Mouse (Mus musculus): ENCODE results near the gene BC030867. TPM values are rescaled to one million over a fixed set of nuclear protein-coding genes. Genes with fewer than 3 reads are reported as not detected.
"Not testable (repeated sequence)": the region's sequence is repeated elsewhere in the genome, so short reads cannot be mapped to it uniquely, and the experiment has no call there.

BC030867 gene
- polyA plus RNA-seq, 1 experiment from 2014 or later = 2.6 TPM

GRCm38 (mm10) chr11:102268520-102269244 lies 20.0 kb downstream of the BC030867 start, which contains the start of gene Asb16:
Gene Asb16 (plus strand): TSS chr11:102268743.
- Histone ChIP-seq H3K4me2 (ENCODE audit: low read length) (no peak within 1 kb of the TSS), H3K27me3 (ENCODE audit: control insufficient read depth, insufficient read depth, low read length) (no peaks in the 10 kb centered on the region), H3K27ac (replicated peaks; ENCODE audit: low read depth, low read length) (no peak within 1 kb of the TSS), H3K4me3 (replicated peaks; ENCODE audit: low read depth, low read length) (no peak within 1 kb of the TSS), H3K36me3 (ENCODE audit: control insufficient read depth, insufficient read depth, low read length) (no peaks in the 10 kb centered on the region), H3K9ac (replicated peaks; ENCODE audit: low read length) (no peak within 1 kb of the TSS), H3K4me1 (ENCODE audit: control insufficient read depth, insufficient read depth, low read length) (no peaks in the 10 kb centered on the region), H3K9me3 (ENCODE audit: control insufficient read depth, low read length) (no peaks in the 10 kb centered on the region)
- DNase-seq (no peak), ATAC-seq (ENCODE audit: low FRiP score, low TSS enrichment) (no peak)
- WGBS = 85% methylated on average over 12 of the region's 12 CpGs

- Histone ChIP-seq H3K4me2 (ENCODE audit: low read length) (peak overlapping the region; percentile 72), H3K4me3 (replicated peaks; ENCODE audit: low read depth, low read length) (peak overlapping the region; percentile 35), H3K27me3 (ENCODE audit: control insufficient read depth, insufficient read depth, low read length) (0 out of 2 replicates have a peak, but pooled peaks cover 5% of the 10 kb centered on the region), H3K4me1 (ENCODE audit: control insufficient read depth, insufficient read depth, low read length) (peaks cover 5% of the 10 kb centered on the region), H3K36me3 (ENCODE audit: control insufficient read depth, insufficient read depth, low read length) (no peaks in the 10 kb centered on the region), H3K9me3 (ENCODE audit: control insufficient read depth, low read length) (no peaks in the 10 kb centered on the region), H3K27ac (replicated peaks; ENCODE audit: low read depth, low read length) (peak overlapping the region; percentile 28; the same call in 1 of the 2 replicates), H3K9ac (replicated peaks; ENCODE audit: low read length) (peak overlapping the region; percentile 57)
- WGBS = under 1% methylated on average over 33 of the region's 33 CpGs
- ATAC-seq (ENCODE audit: low FRiP score, low TSS enrichment) = peak; percentile 40; the same call in 1 of the 2 replicates
- peak; percentile 74 for DNase-seq
Observed at GRCm38 (mm10) chr11:102276411-102276915, 27.8 kb downstream of the BC030867 start.

GRCm38 (mm10) chr11:102277754-102278153 lies 29.1 kb downstream of the BC030867 start:
- WGBS = 37% methylated on average over 9 of the region's 12 CpGs
- peaks cover 5% of the 10 kb centered on the region for H3K4me1 ChIP-seq (ENCODE audit: control insufficient read depth, insufficient read depth, low read length)
- no peak overlapping the region for H3K9ac ChIP-seq (replicated peaks; ENCODE audit: low read length)
- H3K27me3 ChIP-seq (ENCODE audit: control insufficient read depth, insufficient read depth, low read length) = 0 out of 2 replicates have a peak, but pooled peaks cover 5% of the 10 kb centered on the region
- no peak overlapping the region for H3K4me3 ChIP-seq (replicated peaks; ENCODE audit: low read depth, low read length)
- H3K36me3 ChIP-seq (ENCODE audit: control insufficient read depth, insufficient read depth, low read length) = no peaks in the 10 kb centered on the region
- no peak for DNase-seq
- no peak overlapping the region for H3K27ac ChIP-seq (replicated peaks; ENCODE audit: low read depth, low read length)
- no peak for ATAC-seq (ENCODE audit: low FRiP score, low TSS enrichment)
- H3K4me2 ChIP-seq (ENCODE audit: low read length) = no peak overlapping the region
- no peaks in the 10 kb centered on the region for H3K9me3 ChIP-seq (ENCODE audit: control insufficient read depth, low read length)

- no peak overlapping the region for H3K9ac ChIP-seq (replicated peaks; ENCODE audit: low read length)
- no peaks in the 10 kb centered on the region for H3K9me3 ChIP-seq (ENCODE audit: control insufficient read depth, low read length)
- WGBS = 95% methylated on average over 3 of the region's 3 CpGs
- DNase-seq = no peak
- no peak for ATAC-seq (ENCODE audit: low FRiP score, low TSS enrichment)
- H3K4me1 ChIP-seq (ENCODE audit: control insufficient read depth, insufficient read depth, low read length) = peaks cover 5% of the 10 kb centered on the region
- no peak overlapping the region for H3K4me2 ChIP-seq (ENCODE audit: low read length)
- H3K4me3 ChIP-seq (replicated peaks; ENCODE audit: low read depth, low read length) = no peak overlapping the region
- no peaks in the 10 kb centered on the region for H3K36me3 ChIP-seq (ENCODE audit: control insufficient read depth, insufficient read depth, low read length)
- no peak overlapping the region for H3K27ac ChIP-seq (replicated peaks; ENCODE audit: low read depth, low read length)
- H3K27me3 ChIP-seq (ENCODE audit: control insufficient read depth, insufficient read depth, low read length) = 0 out of 2 replicates have a peak, but pooled peaks cover 5% of the 10 kb centered on the region
Observed at GRCm38 (mm10) chr11:102279595-102279994, 30.9 kb downstream of the BC030867 start.

GRCm38 (mm10) chr11:102280267-102280666 lies 31.6 kb downstream of the BC030867 start:
- not testable (repeated sequence) for H3K4me2 ChIP-seq (ENCODE audit: low read length); H3K27me3 ChIP-seq (ENCODE audit: control insufficient read depth, insufficient read depth, low read length); H3K36me3 ChIP-seq (ENCODE audit: control insufficient read depth, insufficient read depth, low read length); ATAC-seq (ENCODE audit: low FRiP score, low TSS enrichment); DNase-seq; H3K4me1 ChIP-seq (ENCODE audit: control insufficient read depth, insufficient read depth, low read length); H3K9ac ChIP-seq (replicated peaks; ENCODE audit: low read length); H3K9me3 ChIP-seq (ENCODE audit: control insufficient read depth, low read length); H3K27ac ChIP-seq (replicated peaks; ENCODE audit: low read depth, low read length); H3K4me3 ChIP-seq (replicated peaks; ENCODE audit: low read depth, low read length)
- WGBS = 73% methylated on average over 6 of the region's 6 CpGs

DNA sequence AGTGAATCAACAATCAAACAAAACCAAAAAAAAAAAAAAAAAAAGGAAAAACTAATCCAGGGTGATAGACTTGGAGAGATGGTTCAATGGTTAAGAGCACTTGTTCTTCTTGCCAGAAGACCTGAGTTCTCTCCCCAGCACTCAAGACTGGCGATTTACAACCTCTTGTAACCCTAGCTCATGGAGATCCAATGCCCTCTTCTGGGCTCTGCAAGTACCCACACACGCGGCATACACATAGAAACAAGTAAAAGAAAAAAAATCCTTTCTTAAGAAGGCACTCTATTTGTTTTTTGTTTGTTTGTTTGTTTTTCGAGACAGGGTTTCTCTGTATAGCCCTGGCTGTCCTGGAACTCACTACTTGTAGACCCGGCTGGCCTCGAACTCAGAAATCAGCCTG lies 35.2 kb downstream of the BC030867 start:
- Histone ChIP-seq H3K9me3 (ENCODE audit: control insufficient read depth, low read length) (no peaks in the 10 kb centered on the region), H3K27me3 (ENCODE audit: control insufficient read depth, insufficient read depth, low read length) (no peaks in the 10 kb centered on the region), H3K4me1 (ENCODE audit: control insufficient read depth, insufficient read depth, low read length) (peaks cover 10% of the 10 kb centered on the region), H3K36me3 (ENCODE audit: control insufficient read depth, insufficient read depth, low read length) (peaks cover 20% of the 10 kb centered on the region), H3K27ac (replicated peaks; ENCODE audit: low read depth, low read length) (peak overlapping the region; percentile 86), H3K9ac (replicated peaks; ENCODE audit: low read length) (no peak overlapping the region), H3K4me3 (replicated peaks; ENCODE audit: low read depth, low read length) (peak overlapping the region; percentile 81), H3K4me2 (ENCODE audit: low read length) (peak overlapping the region; percentile 73)
- no peak for DNase-seq
- no peak for ATAC-seq (ENCODE audit: low FRiP score, low TSS enrichment)
- 89% methylated on average over 6 of the region's 6 CpGs for WGBS

- Histone ChIP-seq H3K27me3 (ENCODE audit: control insufficient read depth, insufficient read depth, low read length) (no peaks in the 10 kb centered on the region), H3K9me3 (ENCODE audit: control insufficient read depth, low read length) (no peaks in the 10 kb centered on the region), H3K4me1 (ENCODE audit: control insufficient read depth, insufficient read depth, low read length) (peaks cover 10% of the 10 kb centered on the region), H3K9ac (replicated peaks; ENCODE audit: low read length) (peak within 1 kb of the TSS; percentile 74), H3K4me2 (ENCODE audit: low read length) (peak within 1 kb of the TSS; percentile 73), H3K36me3 (ENCODE audit: control insufficient read depth, insufficient read depth, low read length) (peaks cover 27% of the 10 kb centered on the region), H3K27ac (replicated peaks; ENCODE audit: low read depth, low read length) (peak within 1 kb of the TSS; percentile 86), H3K4me3 (replicated peaks; ENCODE audit: low read depth, low read length) (peak within 1 kb of the TSS; percentile 81)
- DNase-seq (peak; percentile 99), ATAC-seq (ENCODE audit: low FRiP score, low TSS enrichment) (peak; percentile 91)
- under 1% methylated on average over 32 of the region's 32 CpGs for WGBS
Observed at GRCm38 (mm10) chr11:102284501-102285094, 35.9 kb downstream of the BC030867 start, which contains the start of gene Tmub2. Gene Tmub2 (plus strand): TSS chr11:102284931.

DNA sequence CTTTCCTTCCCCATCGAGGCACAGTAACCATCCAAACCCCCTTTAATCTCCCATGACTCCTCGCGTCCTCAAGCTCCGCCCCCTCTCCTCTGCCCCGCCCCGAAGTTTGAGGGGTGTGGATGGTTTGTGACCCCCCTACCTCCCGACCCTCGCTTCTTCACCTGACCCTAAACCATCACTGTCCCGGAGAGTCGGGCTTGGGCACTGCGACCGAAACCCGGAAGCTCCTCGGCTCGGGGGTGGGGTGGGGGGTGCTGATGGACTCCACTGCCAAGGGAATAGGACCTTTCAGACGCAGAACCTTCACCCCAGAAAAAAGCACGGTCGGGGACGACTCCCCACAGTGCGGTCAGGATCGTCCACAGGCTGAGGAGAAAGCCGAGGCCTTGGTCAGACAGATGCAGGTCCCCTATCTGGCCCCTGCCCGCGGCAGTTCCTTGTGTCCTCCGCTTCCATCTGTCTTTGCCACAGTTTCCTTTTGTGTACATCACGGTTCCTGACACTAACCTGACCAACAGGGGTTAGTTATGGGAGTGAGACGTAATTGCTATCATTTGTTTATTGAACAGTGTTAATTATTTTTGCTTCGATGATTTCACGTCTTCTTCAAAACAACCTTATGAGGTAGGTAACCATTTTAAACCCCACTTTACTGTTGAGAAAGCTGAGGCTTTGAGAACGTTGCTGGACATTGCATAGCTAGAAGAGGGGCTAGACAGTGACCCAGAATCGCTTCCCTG lies 36.6 kb downstream of the BC030867 start:
- Histone ChIP-seq H3K9ac (replicated peaks; ENCODE audit: low read length) (peak overlapping the region; percentile 74), H3K27ac (replicated peaks; ENCODE audit: low read depth, low read length) (peak overlapping the region; percentile 86), H3K4me2 (ENCODE audit: low read length) (peak overlapping the region; percentile 73), H3K9me3 (ENCODE audit: control insufficient read depth, low read length) (no peaks in the 10 kb centered on the region), H3K27me3 (ENCODE audit: control insufficient read depth, insufficient read depth, low read length) (no peaks in the 10 kb centered on the region), H3K4me3 (replicated peaks; ENCODE audit: low read depth, low read length) (peak overlapping the region; percentile 81), H3K36me3 (ENCODE audit: control insufficient read depth, insufficient read depth, low read length) (peaks cover 34% of the 10 kb centered on the region), H3K4me1 (ENCODE audit: control insufficient read depth, insufficient read depth, low read length) (peaks cover 10% of the 10 kb centered on the region)
- DNase-seq (peak; percentile 43), ATAC-seq (ENCODE audit: low FRiP score, low TSS enrichment) (peak; percentile 76)
- WGBS = 6% methylated on average over 31 of the region's 31 CpGs

Measured in midbrain, embryonic 14.5 days (tissue).